Mouse (Mus musculus): ENCODE results near the gene Atp1a1.

DNA sequence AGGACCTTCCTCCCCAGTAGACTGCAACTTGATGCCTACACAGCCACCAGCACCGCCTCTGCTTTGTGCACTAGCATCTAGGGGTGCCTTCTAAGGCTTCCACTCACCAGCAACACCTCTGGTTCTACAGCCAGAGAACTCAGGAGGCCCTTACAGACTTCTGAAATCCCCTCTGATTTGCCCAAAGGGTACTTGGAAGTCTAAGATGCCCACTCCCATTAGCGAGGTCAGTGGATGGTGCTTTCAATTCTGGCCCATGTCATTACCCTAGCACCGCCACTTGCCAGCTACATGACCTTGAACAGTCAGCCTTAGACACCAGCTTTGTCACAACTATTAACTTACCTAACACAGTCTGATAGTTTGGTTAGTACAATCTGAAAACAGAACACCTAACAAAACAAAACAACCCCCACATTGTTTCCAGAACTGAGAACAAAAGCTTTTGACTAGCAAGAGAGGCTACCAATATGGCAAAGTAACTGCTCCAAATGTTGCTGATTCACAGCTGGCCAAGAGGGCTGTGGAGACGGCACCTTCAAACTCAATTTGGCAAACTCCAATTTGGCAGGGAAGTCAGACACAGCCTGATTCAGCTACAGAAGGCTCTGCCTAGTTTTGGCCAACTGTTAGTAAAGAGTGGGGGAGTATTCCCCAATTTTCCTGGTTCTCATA is 6.1 kb downstream of the Atp1a1 start:
- TF ChIP-seq GATA1 (IDR thresholded peaks at IDR 0.05; ENCODE audit: borderline replicate concordance, low read length) (no peak), FLI1 (IDR thresholded peaks at IDR 0.05; ENCODE audit: low read length) (no peak)
